Mouse (Mus musculus) hindbrain, embryonic 14.5 days (tissue): ENCODE measurements around the gene Dpm3. TPM values are rescaled to one million over a fixed set of nuclear protein-coding genes. Genes with fewer than 3 reads are reported as not detected.

Source experiments
- ATAC-seq: fragments of 200-750 bp; cut with Nextera tagmentation; 2 replicates; pipeline ENCODE4 v1.8.0; 2017; ENCODE audit warnings: moderate number of reproducible peaks, mild to moderate bottlenecking, moderate TSS enrichment, moderate library complexity; ENCODE audit not compliant: low FRiP score
- DNase-seq: peaks from one replicate; pipeline ENCODE4 v3.0.0-alpha.2; 2015; ENCODE audit warnings: low spot score
- H3K27ac ChIP-seq: fragments of 300-500 bp; sonication (generic); 2 replicates; pipeline ENCODE4 v1.5.1; 2014; ENCODE audit warnings: mild to moderate bottlenecking, moderate library complexity
- H3K27me3 ChIP-seq: fragments of 300-500 bp; sonication (generic); 2 replicates; pipeline ENCODE4 v1.6.1; 2014; ENCODE audit warnings: mild to moderate bottlenecking, low read length, mixed read lengths; ENCODE audit not compliant: control insufficient read depth, insufficient read depth
- H3K36me3 ChIP-seq: fragments of 300-500 bp; sonication (generic); replicated peaks from 2 replicates; pipeline ENCODE4 v1.6.1; 2014; ENCODE audit not compliant: control insufficient read depth, insufficient read depth
- H3K4me1 ChIP-seq: fragments of 300-500 bp; sonication (generic); replicated peaks from 2 replicates; pipeline ENCODE4 v1.6.1; 2014; ENCODE audit warnings: antibody characterized with exemption, low read length, mixed read lengths; ENCODE audit not compliant: control insufficient read depth, insufficient read depth
- H3K4me2 ChIP-seq: fragments of 300-500 bp; sonication (generic); replicated peaks from 2 replicates; pipeline ENCODE4 v1.6.1; 2014; ENCODE audit warnings: mild to moderate bottlenecking, moderate library complexity
- H3K4me3 ChIP-seq: fragments of 300-500 bp; sonication (generic); replicated peaks from 2 replicates; pipeline ENCODE4 v1.5.1; 2014; ENCODE audit warnings: mild to moderate bottlenecking, low read length
- H3K9ac ChIP-seq: fragments of 300-500 bp; sonication (generic); 2 replicates; pipeline ENCODE4 v1.6.1; 2014
- H3K9me3 ChIP-seq: fragments of 300-500 bp; sonication (generic); 2 replicates; pipeline ENCODE4 v1.6.1; 2016; ENCODE audit warnings: low read length; ENCODE audit not compliant: control insufficient read depth
- WGBS: fragments of 180-500 bp; shearing (Covaris S2); extraction: QIAGEN DNeasy Blood & Tissue Kit; methylation state at CpG from one replicate; pipeline ENCODE4 v1.1.7; 2014; 5-methylcytosine and 5-hydroxymethylcytosine counted together
- polyA plus RNA-seq: library from polyadenylated mRNA; unstranded; fragments of >200 nt; fragmentation: Nextera tagmentation; extraction: Ambion mirVana; gene quantifications from 2 replicates; pipeline ENCODE4 v1.2.1, GENCODE M21; 2014

The Dpm3 gene
- polyA plus RNA-seq, 1 experiment from 2014 or later: 94.4 TPM

DNA sequence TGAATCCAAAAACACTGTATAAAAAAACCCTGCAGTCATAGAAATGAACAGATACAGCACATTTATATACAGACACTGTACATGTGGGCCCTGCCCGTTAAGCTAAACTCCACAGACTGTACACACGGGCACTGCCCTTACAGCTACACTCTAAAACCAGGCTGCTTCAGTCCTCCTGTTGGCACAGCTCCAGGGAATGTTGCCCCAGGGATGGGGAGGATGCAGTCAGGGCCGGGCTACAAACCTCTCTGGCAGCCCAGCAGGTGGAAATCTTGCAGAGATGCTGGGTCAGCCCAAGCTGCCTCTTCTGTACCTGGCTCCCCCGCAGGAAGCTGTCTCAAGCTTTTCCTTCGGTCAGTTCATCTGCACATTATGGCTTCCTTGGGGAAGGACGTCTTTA is 12.6 kb downstream of the Dpm3 start:
- Histone ChIP-seq H3K36me3 (no peaks in the 10 kb centered on the region), H3K4me1 (peaks cover 23% of the 10 kb centered on the region), H3K4me2 (no peak overlapping the region), H3K9ac (no peak overlapping the region), H3K9me3 (no peaks in the 10 kb centered on the region), H3K4me3 (no peak overlapping the region), H3K27ac (no peak overlapping the region), H3K27me3 (no peaks in the 10 kb centered on the region)
- DNase-seq (no peak), ATAC-seq (no peak)
- 57% methylated on average over 6 of the region's 6 CpGs for whole genome bisulfite sequencing

- WGBS: 93% methylated on average over 13 of the region's 13 CpGs
- Histone ChIP-seq H3K27me3 (peaks cover 16% of the 10 kb centered on the region; the same call in 1 of the 2 replicates), H3K9me3 (no peaks in the 10 kb centered on the region), H3K9ac (no peak overlapping the region), H3K4me1 (peaks cover 20% of the 10 kb centered on the region), H3K36me3 (no peaks in the 10 kb centered on the region), H3K4me2 (no peak overlapping the region), H3K27ac (no peak overlapping the region), H3K4me3 (no peak overlapping the region)
- no peak for ATAC-seq
- no peak for DNase-seq
Observed at GRCm38 (mm10) chr3:89276061-89276460, 16.9 kb downstream of the Dpm3 start.

DNA sequence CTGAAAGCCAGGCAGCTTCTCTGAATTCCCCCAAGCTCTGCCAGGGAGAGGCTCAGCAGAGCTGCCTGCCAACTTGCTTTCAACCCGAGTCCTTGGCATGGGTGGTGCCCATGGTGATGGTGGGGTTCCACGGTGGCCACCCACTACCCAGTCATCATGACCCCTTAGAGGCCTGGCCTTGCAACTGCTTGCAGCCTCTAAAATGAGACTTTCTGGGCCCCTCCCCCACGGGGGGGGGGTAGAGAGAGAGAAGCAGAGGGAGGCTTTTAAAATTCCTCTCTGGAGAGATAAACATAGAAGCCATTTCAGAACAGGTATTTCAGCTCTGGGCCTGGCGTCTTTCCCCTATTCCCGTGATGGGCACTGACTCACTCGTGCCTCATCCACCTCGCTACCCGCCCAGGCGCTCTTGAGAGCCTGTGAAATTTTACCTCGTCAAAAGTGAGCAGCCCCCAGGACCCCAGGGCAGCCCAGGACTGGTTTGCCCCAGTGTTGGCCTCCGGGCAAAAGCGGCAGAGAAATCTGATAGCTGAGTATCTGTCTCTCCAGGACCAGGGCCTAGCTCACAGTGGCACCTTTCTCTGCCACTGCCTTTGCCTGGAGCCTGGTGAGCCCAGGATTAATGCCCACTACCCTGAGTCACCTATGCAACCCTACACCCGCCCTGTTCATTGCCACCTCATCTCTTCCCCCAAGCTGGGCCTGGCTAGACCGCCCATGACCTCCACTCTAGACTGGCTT is 18.3 kb downstream of the Dpm3 start:
- Histone ChIP-seq H3K9ac (peak overlapping the region; percentile 24), H3K27me3 (peaks cover 28% of the 10 kb centered on the region), H3K4me3 (peak overlapping the region; percentile 12; the same call in 1 of the 2 replicates), H3K4me2 (peak overlapping the region; percentile 21), H3K36me3 (no peaks in the 10 kb centered on the region), H3K9me3 (no peaks in the 10 kb centered on the region), H3K27ac (peak overlapping the region; percentile 32; the same call in 1 of the 2 replicates), H3K4me1 (peaks cover 28% of the 10 kb centered on the region)
- WGBS: 64% methylated on average over 14 of the region's 14 CpGs
- no peak for DNase-seq
- no peak for ATAC-seq

DNA sequence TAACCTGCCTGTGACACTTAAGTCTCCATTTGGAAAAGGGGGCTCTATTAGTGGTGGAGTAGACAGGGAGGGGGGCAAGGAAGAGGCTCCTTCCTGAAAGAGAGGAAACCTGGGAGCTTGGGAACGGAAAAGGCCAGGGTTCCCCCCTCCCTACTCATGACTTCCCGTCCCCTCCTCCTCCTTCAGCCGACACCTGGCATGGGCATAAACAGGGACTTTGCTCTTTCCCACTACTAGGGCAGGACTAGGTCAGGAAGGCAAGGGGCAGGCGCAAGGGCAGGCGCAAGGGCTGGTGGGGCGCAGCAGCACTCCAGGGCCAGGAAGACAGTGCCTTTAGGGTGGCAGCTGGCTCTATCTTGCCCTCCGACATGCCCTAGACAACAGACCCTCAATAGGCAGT is 18.9 kb downstream of the Dpm3 start:
- DNase-seq (no peak), ATAC-seq (no peak)
- peak overlapping the region; percentile 24; the same call in 1 of the 2 replicates for H3K9ac ChIP-seq
- H3K4me3 ChIP-seq: peak overlapping the region; percentile 46
- H3K27me3 ChIP-seq: peaks cover 29% of the 10 kb centered on the region
- no peaks in the 10 kb centered on the region for H3K9me3 ChIP-seq
- H3K27ac ChIP-seq: 0 out of 2 replicates have a peak overlapping the region, but pooled peaks have one; percentile 32
- 77% methylated on average over 7 of the region's 7 CpGs for WGBS
- H3K36me3 ChIP-seq: no peaks in the 10 kb centered on the region
- H3K4me2 ChIP-seq: peak overlapping the region; percentile 95
- peaks cover 28% of the 10 kb centered on the region for H3K4me1 ChIP-seq

DNA sequence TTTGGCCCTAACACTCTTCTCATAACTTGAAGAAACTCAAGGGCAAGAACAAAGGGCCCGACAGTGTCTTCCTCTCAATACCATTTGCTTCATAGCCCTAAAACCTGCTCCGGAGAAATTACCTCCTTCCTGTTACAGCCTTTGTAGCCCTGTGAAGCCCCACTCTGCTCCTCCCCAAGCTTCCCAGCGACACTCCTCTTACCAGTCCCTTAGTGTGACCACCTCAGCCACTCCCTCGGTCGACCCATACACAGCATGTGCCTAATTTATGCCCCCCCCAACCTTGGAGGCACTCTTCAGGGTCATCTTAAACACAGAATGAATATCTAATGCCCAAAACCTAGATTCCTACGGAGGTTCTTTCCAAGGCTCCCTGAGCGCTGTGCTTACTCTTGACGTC is 19.5 kb downstream of the Dpm3 start:
- ATAC-seq: no peak
- H3K9ac ChIP-seq: peak overlapping the region; percentile 61; the same call in 1 of the 2 replicates

DNA sequence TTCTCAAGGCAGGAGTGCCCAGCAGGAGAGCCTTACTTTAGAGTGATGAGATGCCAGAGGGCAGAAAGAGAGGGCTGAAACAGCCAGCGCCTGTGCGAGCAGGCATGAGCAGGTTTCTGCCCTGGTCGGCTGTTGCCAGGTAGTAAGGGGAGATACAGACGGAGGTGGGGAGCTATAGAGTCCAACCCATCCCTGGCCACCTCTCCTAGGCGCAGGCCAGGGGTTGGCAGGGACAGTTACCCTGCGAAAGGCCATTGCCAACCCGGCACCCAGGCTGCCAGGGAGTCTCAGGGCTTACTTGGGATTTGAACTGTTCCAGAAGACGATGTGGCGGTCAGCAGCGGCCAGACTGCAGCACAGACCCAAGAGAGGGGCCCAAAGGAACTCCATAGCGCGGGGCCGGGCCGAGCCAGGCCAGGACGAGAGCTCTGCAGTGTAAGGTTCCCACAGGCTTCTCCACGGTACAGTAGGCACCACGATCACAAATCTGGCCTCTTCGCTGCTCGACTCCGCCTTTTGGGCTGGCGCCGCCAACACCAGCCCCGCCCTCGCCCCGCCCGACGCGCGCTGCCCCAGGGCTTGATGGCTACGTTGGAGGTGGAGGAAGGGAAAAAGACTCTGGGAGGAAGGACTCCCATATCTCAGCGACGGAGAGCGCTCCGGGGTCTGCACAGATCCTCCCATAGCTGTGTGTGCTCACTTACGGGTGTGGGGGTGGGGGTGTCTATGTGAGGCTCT is 20.2 kb downstream of the Dpm3 start:
- H3K9ac ChIP-seq: peak overlapping the region; percentile 61
- ATAC-seq (peak; percentile 66), DNase-seq (peak; percentile 67)
- no peaks in the 10 kb centered on the region for H3K9me3 ChIP-seq
- peaks cover 28% of the 10 kb centered on the region for H3K4me1 ChIP-seq
- 3% methylated on average over 34 of the region's 35 CpGs for WGBS
- H3K27me3 ChIP-seq: peaks cover 29% of the 10 kb centered on the region
- peak overlapping the region; percentile 95 for H3K4me2 ChIP-seq
- H3K4me3 ChIP-seq: peak overlapping the region; percentile 46
- H3K36me3 ChIP-seq: no peaks in the 10 kb centered on the region
- peak overlapping the region; percentile 45; the same call in 1 of the 2 replicates for H3K27ac ChIP-seq

More for the DNA sequence above, 19.5 kb downstream of the Dpm3 start:
- DNase-seq: no peak
- WGBS: 22% methylated on average over 8 of the region's 8 CpGs
- Histone ChIP-seq H3K4me3 (peak overlapping the region; percentile 46), H3K4me1 (peaks cover 28% of the 10 kb centered on the region), H3K9me3 (no peaks in the 10 kb centered on the region), H3K27ac (no peak overlapping the region), H3K36me3 (no peaks in the 10 kb centered on the region), H3K4me2 (peak overlapping the region; percentile 95), H3K27me3 (peaks cover 29% of the 10 kb centered on the region)

DNA sequence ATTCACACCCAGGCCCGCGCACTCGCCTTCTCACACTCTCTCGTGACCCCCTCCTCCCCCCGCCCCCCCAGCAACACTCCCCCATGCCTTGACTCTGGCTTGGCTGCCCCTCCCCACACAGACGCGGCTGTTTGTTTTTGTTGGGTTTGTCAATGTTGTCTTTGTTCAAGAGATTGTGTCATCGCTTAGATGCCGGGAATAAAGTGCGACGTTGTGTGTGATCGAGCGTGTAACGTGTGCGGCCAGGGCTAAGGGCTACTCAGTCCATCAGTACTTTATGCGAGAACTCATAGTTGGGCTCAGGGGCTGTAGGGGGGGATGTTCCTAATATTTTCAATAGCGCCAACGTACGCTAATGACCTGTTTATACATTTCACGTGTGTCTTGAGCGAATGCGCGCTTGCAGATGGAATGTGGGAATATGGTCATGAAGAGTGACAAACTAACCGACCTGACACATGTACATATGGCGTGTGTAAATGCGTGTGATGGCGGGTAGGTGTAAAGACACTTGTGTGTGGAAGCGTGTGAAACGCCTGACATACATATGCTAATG is 21.0 kb downstream of the Dpm3 start:
- peak; percentile 29 for DNase-seq
- Histone ChIP-seq H3K27ac (no peak overlapping the region), H3K4me2 (peak overlapping the region; percentile 95), H3K36me3 (no peaks in the 10 kb centered on the region), H3K9me3 (no peaks in the 10 kb centered on the region), H3K9ac (peak overlapping the region; percentile 61), H3K4me3 (peak overlapping the region; percentile 46), H3K27me3 (peaks cover 29% of the 10 kb centered on the region), H3K4me1 (peaks cover 28% of the 10 kb centered on the region)
- ATAC-seq: peak; percentile 21; the same call in 1 of the 2 replicates
- under 1% methylated on average over 28 of the region's 29 CpGs for WGBS

GRCm38 (mm10) chr3:89280606-89281511 is 21.7 kb downstream of the Dpm3 start, which contains the start of gene Efna1:
Gene Efna1, minus strand, starts transcription at chr3:89281142.
- ATAC-seq (peak; percentile 25; the same call in 1 of the 2 replicates), DNase-seq (peak; percentile 44)
- Histone ChIP-seq H3K36me3 (no peaks in the 10 kb centered on the region), H3K9me3 (no peaks in the 10 kb centered on the region), H3K27ac (no peak within 1 kb of the TSS; the same call in 1 of the 2 replicates), H3K4me1 (peaks cover 28% of the 10 kb centered on the region), H3K9ac (peak within 1 kb of the TSS; percentile 61), H3K4me2 (peak within 1 kb of the TSS; percentile 95), H3K4me3 (peak within 1 kb of the TSS; percentile 46), H3K27me3 (peaks cover 29% of the 10 kb centered on the region)
- under 1% methylated on average over 52 of the region's 52 CpGs for WGBS
